Mouse (Mus musculus) A20 (cell line): Measurements from ENCODE around the gene Smim8.

Experiments
- DNase-seq: peaks from one replicate; pipeline ENCODE4 v3.0.0-alpha.2; 2011; ENCODE audit warnings: low read depth, low spot score

Smim8 gene

DNA sequence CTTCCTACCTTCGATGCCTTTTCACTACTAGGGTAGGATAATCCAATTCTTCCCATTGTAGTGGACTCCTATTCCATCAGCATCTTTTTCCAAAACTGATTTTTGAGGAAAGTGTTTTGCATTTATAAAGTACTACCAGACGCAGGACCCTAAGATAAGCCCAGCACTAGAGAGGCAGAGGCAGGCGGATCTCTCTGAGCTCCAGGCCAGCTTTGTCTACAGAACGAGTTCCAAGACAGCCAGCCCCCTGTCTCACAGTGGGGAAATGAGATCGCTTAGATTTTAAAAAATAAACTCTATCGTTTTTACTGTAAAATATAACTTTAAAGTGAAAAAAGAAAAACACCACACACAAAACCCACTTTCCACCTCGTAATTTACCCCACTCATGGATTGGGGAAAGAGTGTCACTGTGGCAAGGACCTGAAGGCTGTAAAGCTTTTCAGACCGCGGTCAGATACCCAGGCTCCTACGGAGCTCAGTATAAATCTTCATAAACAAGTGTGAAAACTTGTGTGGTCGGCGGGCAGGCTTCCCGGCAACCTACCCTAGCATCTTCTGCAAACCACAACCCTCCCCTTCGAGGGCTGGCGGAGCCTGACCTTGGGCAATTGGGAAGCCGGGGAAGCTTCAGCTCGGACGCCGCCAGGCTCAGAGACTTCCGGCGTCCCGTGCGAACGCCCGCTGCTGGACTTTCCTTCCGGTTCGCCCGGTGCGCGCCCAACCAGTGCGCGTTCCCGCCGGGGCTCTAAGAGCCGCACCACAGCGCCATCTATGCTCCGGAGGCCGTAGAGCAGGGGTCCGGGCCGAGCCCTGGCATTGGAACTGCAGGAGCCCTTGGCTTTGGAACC is at the start of gene Smim8:
Gene Smim8, minus strand, starts transcription at position 747 of the 851 bp plus-strand sequence.
- DNase-seq = peak; percentile 93

DNA sequence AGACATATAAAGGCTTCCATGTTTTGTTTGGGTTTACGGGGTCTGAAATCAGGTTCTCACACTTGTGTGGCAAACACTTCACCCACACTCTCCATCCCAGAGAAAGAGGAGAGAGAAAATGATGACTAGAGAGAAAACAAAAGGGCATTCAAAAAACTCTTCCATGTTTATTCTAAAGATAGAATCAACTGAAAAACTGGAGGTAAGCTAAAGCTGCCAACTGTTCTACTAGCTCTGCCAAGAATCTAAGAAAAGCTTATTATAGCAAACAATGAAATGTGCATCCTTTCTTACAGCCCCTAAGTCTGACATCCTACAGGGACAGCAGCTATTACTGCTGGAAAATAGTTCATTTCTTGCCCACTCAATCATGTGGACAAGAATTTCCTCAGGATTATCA is 45.7 kb upstream of the Smim8 start:
- DNase-seq = no peak

DNA sequence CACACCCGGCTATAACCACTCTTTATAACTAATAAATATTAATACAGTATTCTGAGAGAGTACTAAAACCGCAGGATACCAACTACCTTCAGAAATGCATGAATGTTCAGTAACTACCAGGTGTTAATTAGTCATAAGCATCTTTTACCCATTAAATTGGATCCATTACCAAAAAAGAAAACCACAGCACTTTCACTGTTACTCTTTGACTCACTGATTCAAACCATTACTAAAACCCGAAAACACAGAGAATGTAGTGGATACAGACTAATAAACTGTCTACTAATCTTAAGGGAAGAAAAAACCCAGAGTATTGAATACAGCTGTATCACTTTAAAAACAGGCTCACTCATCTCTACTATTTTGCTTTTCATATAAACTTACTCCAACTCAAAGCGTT is 41.7 kb upstream of the Smim8 start:
- no peak for DNase-seq

DNA sequence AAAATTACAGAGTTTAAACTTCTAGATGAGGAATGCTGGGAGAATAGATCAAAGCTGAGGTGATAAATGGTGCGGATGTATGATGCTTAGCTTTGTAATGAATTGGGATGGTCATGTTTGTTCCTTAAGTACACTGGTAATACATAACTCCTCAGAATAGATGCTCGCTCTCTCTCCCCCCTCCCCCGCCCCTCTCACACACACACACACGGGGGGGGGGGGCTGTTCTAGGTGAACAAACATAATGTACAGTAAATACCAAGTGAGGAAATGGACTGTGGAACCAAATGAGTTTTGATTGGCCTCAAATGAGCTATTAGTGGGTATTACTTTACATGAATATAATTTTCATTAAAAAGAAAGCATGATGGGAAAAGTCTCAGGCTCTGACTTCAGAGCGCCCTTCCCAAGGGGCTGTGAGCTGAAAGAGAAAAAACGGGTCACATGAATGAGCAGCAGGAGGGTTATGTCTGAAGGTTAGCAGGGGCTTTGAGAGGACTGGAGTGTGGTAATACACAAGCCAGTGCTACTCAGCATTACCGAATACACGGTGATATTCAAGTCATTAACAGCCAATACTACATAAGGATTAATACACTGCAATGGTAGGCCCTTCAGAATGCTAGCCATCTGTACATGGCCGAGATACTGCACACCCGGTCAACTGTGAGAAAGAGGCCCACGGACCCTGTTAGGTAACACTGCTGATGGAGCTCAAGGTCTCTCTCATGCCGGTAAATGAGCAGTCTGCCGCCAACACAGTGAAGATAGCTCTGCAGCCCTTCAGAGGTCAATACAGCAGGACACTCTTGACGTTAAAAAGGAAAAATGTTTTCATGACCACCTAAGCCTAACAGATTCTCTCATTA is 23.2 kb upstream of the Smim8 start:
- no peak for DNase-seq

DNA sequence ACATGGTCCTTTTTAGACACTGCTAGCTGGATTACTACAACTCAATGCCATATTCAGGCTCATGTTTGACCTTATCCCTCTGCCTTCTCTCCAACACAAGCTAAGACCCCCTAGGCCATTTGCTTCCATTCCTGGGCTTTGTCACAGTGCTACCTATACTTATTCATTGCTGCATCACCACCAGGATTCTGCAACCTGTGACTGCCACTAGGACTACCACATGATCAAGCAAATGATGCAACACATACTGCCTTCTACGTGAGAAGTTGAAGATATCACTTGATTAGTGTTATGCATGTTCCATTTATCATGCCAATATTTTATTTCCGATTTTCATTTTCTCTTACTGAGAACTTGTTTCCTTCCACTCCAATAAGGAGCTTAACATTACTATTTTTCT is 19.8 kb upstream of the Smim8 start:
- DNase-seq = no peak

DNA sequence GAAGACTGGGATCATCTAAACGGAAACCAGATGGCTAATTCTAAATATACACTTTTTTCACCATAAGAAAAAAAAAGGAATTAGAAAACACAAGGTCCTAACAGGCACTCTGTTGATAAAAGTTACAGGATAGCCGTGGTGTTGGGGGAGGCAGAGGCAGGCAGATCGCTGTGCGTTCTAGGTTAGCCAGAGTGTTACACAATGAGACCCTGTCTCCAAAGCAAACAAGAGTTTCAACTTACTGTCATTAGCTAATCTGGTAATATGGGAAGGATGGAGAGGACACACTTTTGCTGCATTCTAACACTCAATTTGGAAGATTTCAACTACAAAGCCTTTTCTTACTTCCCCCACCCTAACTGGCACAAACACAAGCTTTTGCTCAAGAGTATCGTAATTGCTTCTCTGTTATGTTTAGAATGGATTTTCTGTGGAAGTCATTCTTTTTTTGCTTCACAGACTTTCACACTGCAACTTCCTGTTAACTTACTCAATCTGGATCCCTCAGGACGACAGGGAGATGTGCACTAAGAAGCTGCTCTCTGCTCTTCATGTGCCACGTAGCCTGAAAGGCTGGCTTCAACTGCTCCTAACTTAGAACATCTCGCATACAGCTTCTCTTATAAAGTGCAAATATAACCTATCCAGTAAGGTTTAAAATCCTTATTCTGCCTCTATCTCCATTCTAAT is 19.2 kb upstream of the Smim8 start:
- DNase-seq = no peak

DNA sequence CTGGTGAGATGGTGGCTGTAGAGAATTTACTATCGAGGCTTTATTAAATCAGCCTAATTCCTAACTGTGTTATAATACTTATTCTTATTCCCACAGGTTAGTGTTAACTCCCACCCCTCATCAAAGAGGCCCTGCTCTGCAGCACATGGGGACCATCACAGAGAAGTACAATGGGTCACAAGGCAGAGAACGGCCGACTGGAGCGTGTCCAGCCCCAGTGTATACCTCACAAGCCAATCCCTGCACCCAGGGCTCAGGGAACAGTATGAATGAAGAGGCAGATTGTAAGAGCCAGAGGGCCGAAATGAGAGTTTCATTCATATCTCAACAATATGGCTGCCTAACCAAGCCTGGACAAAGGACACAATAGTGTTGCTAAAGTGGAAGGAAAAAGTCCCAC is 18.1 kb upstream of the Smim8 start:
- DNase-seq = no peak

DNA sequence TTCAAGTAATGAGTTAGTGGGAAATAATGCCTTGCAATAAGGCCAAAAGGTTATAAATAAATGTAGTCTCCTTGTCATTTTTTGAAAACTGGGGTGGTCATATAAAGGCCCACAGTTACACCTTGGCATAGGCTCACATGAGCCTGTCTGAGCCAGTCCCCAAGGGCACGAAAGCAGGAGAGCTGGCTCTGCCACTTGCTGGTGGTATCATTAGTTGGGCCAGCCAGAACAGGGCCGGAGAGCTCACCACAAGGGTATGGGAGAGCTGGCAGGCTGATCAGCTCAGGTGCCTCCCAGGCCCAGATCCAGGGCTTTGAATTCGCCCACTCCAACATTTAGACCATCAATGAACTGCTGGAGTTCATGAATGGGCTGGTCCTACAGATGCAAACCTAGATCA is 8.3 kb upstream of the Smim8 start:
- no peak for DNase-seq

DNA sequence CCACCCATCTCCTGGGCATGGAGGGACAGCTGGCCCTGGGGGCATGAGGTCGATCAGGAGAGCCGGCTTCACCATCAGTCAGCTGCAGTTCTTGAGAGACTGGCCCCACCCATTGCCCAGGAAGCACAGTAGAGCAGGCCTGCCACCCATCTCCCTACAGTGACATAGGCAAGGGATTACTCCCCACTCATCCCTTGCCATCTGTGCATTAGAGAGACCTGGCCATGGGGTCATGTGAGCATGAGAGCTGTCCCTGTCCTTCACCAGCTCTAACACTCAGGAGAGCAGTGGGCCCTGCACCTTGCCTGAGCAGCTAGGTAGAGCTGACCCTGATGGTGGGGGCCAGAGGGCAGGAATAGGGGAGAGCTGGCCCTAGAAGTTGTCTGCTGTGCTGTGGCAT is 7.4 kb upstream of the Smim8 start:
- no peak for DNase-seq

DNA sequence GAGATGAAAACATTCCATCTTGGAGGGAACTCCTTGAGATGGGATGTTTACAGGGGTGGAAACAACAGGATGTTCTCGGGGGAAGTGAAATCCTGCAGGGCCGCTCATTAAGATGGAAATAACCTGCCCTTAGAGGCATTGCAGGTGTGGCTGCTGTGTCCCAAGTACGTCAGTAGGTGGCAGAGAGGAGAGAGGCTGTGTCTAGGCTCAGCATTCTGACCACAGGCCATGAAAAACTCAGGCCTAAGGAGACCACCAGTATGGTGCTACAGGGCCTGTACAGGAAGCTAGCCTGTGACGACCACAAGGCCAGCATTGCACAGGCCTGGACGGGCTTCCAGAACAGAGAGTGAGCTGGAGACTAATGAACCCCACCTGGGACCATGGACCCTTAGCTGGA is 6.6 kb upstream of the Smim8 start:
- DNase-seq = peak; percentile 68

DNA sequence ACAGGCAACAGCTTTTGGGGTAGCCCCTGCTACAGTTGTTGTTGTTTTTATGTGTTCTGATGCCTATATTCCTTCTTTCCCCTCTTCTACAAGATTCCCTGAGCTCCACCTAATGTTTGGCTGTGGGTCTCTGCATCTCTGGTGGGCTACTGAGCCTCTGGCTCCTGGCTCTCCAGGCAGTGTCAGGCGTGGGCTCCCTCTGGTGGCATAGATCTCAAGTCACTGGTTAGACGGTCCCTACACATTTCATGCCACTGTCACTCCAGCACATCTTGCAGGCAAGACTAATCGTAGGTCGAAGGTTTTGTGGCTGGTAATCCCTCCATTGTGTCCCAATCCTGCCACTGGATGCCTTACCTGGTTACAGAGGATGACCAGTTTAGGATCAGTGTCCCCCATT is 4.5 kb upstream of the Smim8 start:
- DNase-seq = peak; percentile 44

DNA sequence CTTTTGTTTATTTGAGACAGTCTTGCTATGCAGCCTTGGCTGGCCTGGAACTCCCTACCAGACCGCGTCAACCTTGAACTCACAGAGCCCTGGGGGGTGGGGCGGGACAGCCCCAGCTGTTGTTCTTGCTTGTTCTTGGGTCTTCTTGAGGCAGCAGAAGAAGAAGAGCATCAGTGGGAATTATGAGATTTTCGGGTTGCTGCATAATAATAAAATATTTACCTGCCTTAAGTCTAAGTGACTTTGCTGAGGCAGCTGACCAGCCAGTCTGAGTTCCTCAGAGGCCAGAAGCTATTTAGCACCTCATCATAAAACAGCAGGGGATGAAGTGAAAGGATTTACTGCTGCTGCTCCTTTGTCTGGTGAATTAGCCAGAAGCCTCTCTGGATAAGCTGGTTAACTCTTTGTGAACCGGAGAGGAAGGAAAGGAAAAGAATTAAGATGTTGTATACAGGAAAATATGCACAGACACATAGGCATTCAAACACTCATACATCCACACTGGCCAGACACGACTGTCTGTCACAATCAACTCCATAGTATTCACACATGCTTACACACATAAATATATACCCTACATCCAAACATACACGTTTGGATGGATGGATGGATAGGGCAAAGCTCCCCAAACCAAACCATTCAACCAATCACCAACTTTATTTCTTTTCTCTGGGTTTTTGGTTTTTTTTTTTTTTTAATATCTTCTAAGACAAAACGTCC is 6.4 kb downstream of the Smim8 start:
- no peak for DNase-seq

DNA sequence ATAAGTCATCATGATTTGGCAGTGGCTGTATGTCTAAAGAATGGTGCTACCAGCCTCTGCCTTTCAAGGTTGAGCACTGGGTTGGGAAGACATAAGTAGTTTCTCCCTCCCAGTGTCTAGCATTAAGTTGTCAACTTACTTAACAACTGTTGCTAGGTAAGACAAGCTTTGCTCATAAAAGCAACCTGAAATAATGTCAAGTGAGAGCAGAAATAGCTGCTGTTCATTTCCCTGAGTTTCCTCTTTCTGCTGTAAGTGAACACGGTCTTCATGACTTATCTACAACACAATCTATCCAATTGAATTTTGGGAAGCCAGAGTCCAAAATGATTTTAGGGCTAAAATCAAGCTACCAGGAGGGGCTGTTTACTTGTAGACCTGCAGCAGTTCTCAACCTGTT is 22.1 kb downstream of the Smim8 start, which contains the start of gene Gm136:
Gene Gm136, minus strand, starts transcription at position 101 of the 400 bp plus-strand sequence.
- no peak for DNase-seq

DNA sequence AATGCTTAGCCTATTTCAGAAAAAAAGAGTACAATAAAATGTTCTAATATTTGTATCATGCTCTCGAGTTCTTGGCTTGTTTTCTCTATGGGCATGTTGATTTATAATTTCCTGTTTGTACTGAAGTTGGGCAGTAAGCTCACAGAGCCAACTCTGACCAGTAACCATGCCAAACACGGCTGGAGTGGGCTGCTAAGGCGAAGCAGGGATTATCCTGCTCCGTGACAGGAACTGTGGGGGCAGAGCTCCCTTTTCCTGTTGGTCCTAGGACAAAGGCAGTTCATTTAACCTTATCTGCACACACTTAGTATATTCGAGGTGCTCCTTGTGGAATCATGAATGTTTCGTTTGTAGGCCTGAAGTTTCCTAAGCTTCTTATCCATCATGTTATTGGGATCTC is 29.0 kb downstream of the Smim8 start:
- no peak for DNase-seq

DNA sequence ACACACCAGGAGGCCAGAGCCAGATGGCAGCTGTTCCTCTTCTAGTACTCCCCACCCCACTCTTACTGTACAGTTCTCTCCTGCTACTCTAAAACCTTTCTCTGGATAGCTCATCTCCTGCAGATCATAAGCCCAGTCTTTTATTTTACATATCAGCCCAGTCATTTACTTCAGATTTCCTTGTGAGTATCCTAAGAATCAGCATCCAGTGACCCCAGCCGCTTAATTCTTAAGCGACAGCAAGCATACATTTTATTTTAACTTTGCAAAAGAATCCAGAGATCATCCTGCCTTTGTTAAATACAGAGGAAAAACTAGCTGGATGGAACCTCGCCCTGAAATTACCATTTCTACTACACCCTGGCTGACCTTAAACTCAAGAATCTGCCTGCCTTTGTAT is 43.8 kb downstream of the Smim8 start:
- DNase-seq = no peak

DNA sequence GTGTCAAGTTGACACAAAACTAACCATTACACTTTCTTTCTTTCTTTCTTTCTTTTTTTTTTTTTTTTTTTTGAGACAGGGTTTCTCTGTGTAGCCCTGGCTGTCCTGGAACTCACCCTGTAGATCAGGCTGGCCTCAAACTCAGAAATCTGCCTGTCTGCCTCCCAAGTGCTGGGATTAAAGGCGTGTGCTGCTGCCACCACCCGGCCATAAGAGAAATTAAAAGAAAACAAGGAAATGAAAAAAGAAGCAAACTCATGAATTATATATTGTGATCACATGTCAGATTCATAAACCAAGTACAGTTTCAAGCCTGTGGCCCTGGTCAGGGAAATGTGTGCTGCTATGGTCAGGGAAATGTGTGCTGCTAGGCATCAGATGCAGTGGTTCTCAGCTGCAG is 44.8 kb downstream of the Smim8 start:
- DNase-seq = peak; percentile 36

DNA sequence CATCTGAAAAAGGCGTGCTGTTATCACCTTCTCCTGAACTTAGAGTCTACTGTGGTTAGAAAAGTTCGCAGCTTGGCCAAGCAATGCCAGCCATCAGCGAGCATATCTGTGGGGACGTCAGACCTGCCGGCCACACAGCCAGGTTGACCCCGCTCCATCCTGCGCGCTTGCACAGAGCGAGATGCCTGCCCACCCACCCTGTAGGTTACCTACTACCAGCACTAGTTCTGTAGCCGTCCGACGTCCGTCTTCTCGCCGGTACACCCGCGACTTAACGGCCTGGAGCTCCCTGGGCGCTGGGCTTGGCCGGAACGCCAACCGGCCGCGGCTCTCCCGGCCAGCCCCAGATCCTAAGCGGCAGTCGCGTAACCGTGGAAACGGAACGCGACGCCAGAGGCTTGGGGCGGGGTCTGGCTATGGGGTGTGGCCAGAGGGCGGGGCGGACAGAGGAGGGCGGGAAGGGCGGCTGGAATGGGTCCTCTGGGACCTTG is 48.3 kb downstream of the Smim8 start, which contains the start of gene Cfap206:
Gene Cfap206, minus strand, starts transcription at position 356 of the 491 bp plus-strand sequence.
- peak; percentile 71 for DNase-seq

DNA sequence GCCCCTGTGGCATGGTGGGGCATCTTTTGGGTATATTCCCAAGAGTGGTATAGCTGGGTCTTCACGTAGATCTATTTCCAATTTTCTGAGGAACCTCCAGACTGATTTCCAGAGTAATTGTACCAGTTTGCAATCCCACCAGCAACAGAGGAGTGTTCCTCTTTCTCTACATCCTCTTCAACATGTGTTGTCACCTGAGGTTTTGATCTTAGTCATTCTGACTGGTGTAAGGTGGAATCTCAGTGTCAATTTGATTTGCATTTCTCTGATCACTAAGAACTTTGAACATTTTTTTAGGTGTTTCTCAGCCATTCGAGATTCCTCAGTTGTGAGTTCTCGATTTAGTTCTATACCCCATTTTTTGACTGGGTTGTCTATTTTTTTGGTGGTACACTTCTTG is 52.5 kb downstream of the Smim8 start:
- DNase-seq = peak; percentile 8

DNA sequence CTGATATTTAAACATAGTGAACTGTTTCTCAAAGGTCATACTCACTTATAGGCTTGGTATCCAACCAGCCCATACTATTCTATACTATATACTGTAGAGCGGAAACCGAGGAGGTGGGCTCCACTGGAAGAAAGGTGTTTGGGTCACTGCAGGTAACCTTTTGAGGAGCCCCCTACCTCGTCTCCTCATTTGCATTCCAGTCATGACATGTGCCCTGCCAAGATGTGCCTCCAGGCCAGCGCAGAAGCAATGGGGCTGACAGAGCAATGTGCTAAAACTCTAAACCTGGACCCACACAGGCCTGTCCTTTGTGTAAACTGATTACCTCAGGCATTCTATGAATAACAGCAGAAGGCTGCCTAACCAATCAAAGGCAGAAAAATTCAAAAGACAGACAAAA is 53.9 kb downstream of the Smim8 start:
- DNase-seq = no peak

DNA sequence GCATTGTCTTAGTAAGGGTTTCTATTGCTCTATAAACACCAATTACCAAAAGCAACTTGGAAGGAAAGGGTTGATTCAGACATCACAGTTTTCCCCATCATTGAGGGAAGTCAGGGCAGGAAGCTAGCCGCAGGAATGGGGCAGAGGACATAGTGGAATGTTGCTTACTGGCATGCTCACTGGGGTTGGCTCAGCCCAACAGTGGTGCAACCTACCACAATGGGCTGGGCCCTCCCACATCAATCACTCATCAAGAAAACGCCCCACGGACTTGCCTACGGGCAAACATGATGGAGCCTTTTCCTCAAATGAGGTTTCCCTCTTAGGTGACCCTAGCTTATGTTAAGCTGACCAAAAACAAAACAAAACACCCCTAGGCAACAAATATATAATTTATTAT is 55.0 kb downstream of the Smim8 start:
- no peak for DNase-seq
